Mouse (Mus musculus): Measurements from ENCODE around the gene Nat8f6. TPM values are rescaled to one million over a fixed set of nuclear protein-coding genes. Genes with fewer than 3 reads are reported as not detected.
"Not testable (repeated sequence)": the region's sequence is repeated elsewhere in the genome, so short reads cannot be mapped to it uniquely, and the experiment has no call there.

The Nat8f6 gene
- total and polyA plus RNA-seq, 2 experiments from 2014 or later, result not detected

GRCm38 (mm10) chr6:85823382-85824090 lies 2.8 kb upstream of the Nat8f6 start:
- Histone ChIP-seq H3K9ac (replicated peaks; ENCODE audit: low read length) (no peak overlapping the region), H3K4me2 (ENCODE audit: low read depth, low read length) (no peak overlapping the region), H3K4me3 (ENCODE audit: low read length) (no peak overlapping the region), H3K9me3 (ENCODE audit: low read length) (no peaks in the 10 kb centered on the region), H3K36me3 (ENCODE audit: insufficient read depth, low read length) (no peaks in the 10 kb centered on the region), H3K27me3 (ENCODE audit: insufficient read depth, low read length) (no peaks in the 10 kb centered on the region), H3K27ac (no peak overlapping the region), H3K4me1 (ENCODE audit: insufficient read depth, low read length) (no peaks in the 10 kb centered on the region)
- no peak for TF ChIP-seq CTCF (IDR thresholded peaks at IDR 0.05; ENCODE audit: low read depth)
- 87% methylated on average over 1 of the region's 1 CpGs for WGBS
- DNase-seq (ENCODE audit: low spot score) (no peak), ATAC-seq (no peak)

- DNase-seq (ENCODE audit: low spot score), result no peak
- Histone ChIP-seq H3K27ac (no peak overlapping the region), H3K36me3 (ENCODE audit: insufficient read depth, low read length) (no peaks in the 10 kb centered on the region), H3K4me2 (ENCODE audit: low read depth, low read length) (no peak overlapping the region), H3K4me1 (ENCODE audit: insufficient read depth, low read length) (no peaks in the 10 kb centered on the region), H3K27me3 (ENCODE audit: insufficient read depth, low read length) (no peaks in the 10 kb centered on the region), H3K4me3 (ENCODE audit: low read length) (no peak overlapping the region), H3K9me3 (ENCODE audit: low read length) (no peaks in the 10 kb centered on the region), H3K9ac (replicated peaks; ENCODE audit: low read length) (no peak overlapping the region)
- ATAC-seq, result no peak
- no peak for TF ChIP-seq CTCF (IDR thresholded peaks at IDR 0.05; ENCODE audit: low read depth)
- 87% methylated on average over 4 of the region's 4 CpGs for WGBS
These were observed 1.5 kb upstream of the Nat8f6 start for GRCm38 (mm10) chr6:85822286-85822685.

GRCm38 (mm10) chr6:85818338-85818737 lies 2.4 kb downstream of the Nat8f6 start:
- H3K27me3 ChIP-seq (ENCODE audit: insufficient read depth, low read length), result no peaks in the 10 kb centered on the region
- TF ChIP-seq CTCF (IDR thresholded peaks at IDR 0.05; ENCODE audit: low read depth), result no peak
- H3K4me1 ChIP-seq (ENCODE audit: insufficient read depth, low read length), result no peaks in the 10 kb centered on the region
- WGBS, result 20% methylated on average over 1 of the region's 1 CpGs
- no peak overlapping the region for H3K9ac ChIP-seq (replicated peaks; ENCODE audit: low read length)
- no peak overlapping the region for H3K4me3 ChIP-seq (ENCODE audit: low read length)
- ATAC-seq (no peak), DNase-seq (ENCODE audit: low spot score) (no peak)
- H3K36me3 ChIP-seq (ENCODE audit: insufficient read depth, low read length), result no peaks in the 10 kb centered on the region
- no peak overlapping the region for H3K27ac ChIP-seq
- no peaks in the 10 kb centered on the region for H3K9me3 ChIP-seq (ENCODE audit: low read length)
- no peak overlapping the region for H3K4me2 ChIP-seq (ENCODE audit: low read depth, low read length)

GRCm38 (mm10) chr6:85813339-85813738 lies 7.4 kb downstream of the Nat8f6 start:
- H3K27me3 ChIP-seq (ENCODE audit: insufficient read depth, low read length), result no peaks in the 10 kb centered on the region
- no peaks in the 10 kb centered on the region for H3K9me3 ChIP-seq (ENCODE audit: low read length)
- no peaks in the 10 kb centered on the region for H3K36me3 ChIP-seq (ENCODE audit: insufficient read depth, low read length)
- ATAC-seq, result no peak
- DNase-seq (ENCODE audit: low spot score), result no peak
- H3K4me2 ChIP-seq (ENCODE audit: low read depth, low read length), result no peak overlapping the region
- no peaks in the 10 kb centered on the region for H3K4me1 ChIP-seq (ENCODE audit: insufficient read depth, low read length)
- 93% methylated on average over 2 of the region's 2 CpGs for WGBS
- no peak overlapping the region for H3K27ac ChIP-seq
- H3K4me3 ChIP-seq (ENCODE audit: low read length), result no peak overlapping the region
- no peak for TF ChIP-seq CTCF (IDR thresholded peaks at IDR 0.05; ENCODE audit: low read depth)
- H3K9ac ChIP-seq (replicated peaks; ENCODE audit: low read length), result no peak overlapping the region

GRCm38 (mm10) chr6:85810942-85811537 lies 9.7 kb downstream of the Nat8f6 start:
- DNase-seq (ENCODE audit: low spot score); H3K4me2 ChIP-seq (ENCODE audit: low read depth, low read length); H3K36me3 ChIP-seq (ENCODE audit: insufficient read depth, low read length); H3K27ac ChIP-seq; H3K9me3 ChIP-seq (ENCODE audit: low read length); H3K4me3 ChIP-seq (ENCODE audit: low read length); H3K4me1 ChIP-seq (ENCODE audit: insufficient read depth, low read length); H3K9ac ChIP-seq (replicated peaks; ENCODE audit: low read length); ATAC-seq; H3K27me3 ChIP-seq (ENCODE audit: insufficient read depth, low read length): not testable (repeated sequence)
- 78% methylated on average over 2 of the region's 3 CpGs for WGBS

GRCm38 (mm10) chr6:85810514-85810913 lies 10.2 kb downstream of the Nat8f6 start:
- H3K36me3 ChIP-seq (ENCODE audit: insufficient read depth, low read length); H3K9me3 ChIP-seq (ENCODE audit: low read length); H3K9ac ChIP-seq (replicated peaks; ENCODE audit: low read length); H3K4me3 ChIP-seq (ENCODE audit: low read length); ATAC-seq; H3K27ac ChIP-seq; DNase-seq (ENCODE audit: low spot score); H3K4me1 ChIP-seq (ENCODE audit: insufficient read depth, low read length); H3K4me2 ChIP-seq (ENCODE audit: low read depth, low read length); H3K27me3 ChIP-seq (ENCODE audit: insufficient read depth, low read length): not testable (repeated sequence)
- 93% methylated on average over 2 of the region's 3 CpGs for WGBS

- not testable (repeated sequence) for H3K27me3 ChIP-seq (ENCODE audit: insufficient read depth, low read length); DNase-seq (ENCODE audit: low spot score); H3K27ac ChIP-seq; H3K9ac ChIP-seq (replicated peaks; ENCODE audit: low read length); H3K4me1 ChIP-seq (ENCODE audit: insufficient read depth, low read length); H3K4me2 ChIP-seq (ENCODE audit: low read depth, low read length); H3K9me3 ChIP-seq (ENCODE audit: low read length); H3K36me3 ChIP-seq (ENCODE audit: insufficient read depth, low read length); H3K4me3 ChIP-seq (ENCODE audit: low read length); ATAC-seq
- WGBS, result 87% methylated on average over 2 of the region's 3 CpGs
These were observed 11.0 kb downstream of the Nat8f6 start for GRCm38 (mm10) chr6:85809784-85810183.

GRCm38 (mm10) chr6:85803180-85803579 lies 17.6 kb downstream of the Nat8f6 start:
- H3K9me3 ChIP-seq (ENCODE audit: low read length); H3K27ac ChIP-seq; DNase-seq (ENCODE audit: low spot score); H3K4me3 ChIP-seq (ENCODE audit: low read length); H3K4me2 ChIP-seq (ENCODE audit: low read depth, low read length); ATAC-seq; H3K4me1 ChIP-seq (ENCODE audit: insufficient read depth, low read length); H3K27me3 ChIP-seq (ENCODE audit: insufficient read depth, low read length); H3K36me3 ChIP-seq (ENCODE audit: insufficient read depth, low read length); H3K9ac ChIP-seq (replicated peaks; ENCODE audit: low read length): not testable (repeated sequence)
- WGBS, result 58% methylated on average over 5 of the region's 5 CpGs

Measured in hindbrain, postnatal 0 days (tissue).